Mouse (Mus musculus): Measurements from ENCODE around the gene Dvl2. TPM values are rescaled to one million over a fixed set of nuclear protein-coding genes. Genes with fewer than 3 reads are reported as not detected.

The Dvl2 gene
- polyA plus RNA-seq, 1 experiment: 60.1 TPM

GRCm38 (mm10) chr11:70030651-70031320 is 30.4 kb downstream of the Dvl2 start:
- Histone ChIP-seq H3K4me3 (ENCODE audit: low read depth, low read length) (no peak overlapping the region), H3K4me1 (ENCODE audit: control insufficient read depth, insufficient read depth, low read length) (peaks cover 5% of the 10 kb centered on the region), H3K27me3 (ENCODE audit: control insufficient read depth, insufficient read depth, low read length, poor library complexity, severe bottlenecking) (no peaks in the 10 kb centered on the region), H3K27ac (ENCODE audit: insufficient read depth, low read length) (no peak overlapping the region), H3K36me3 (ENCODE audit: control insufficient read depth, insufficient read depth, low read length, poor library complexity, severe bottlenecking) (no peaks in the 10 kb centered on the region), H3K9ac (ENCODE audit: low read depth, poor library complexity, severe bottlenecking) (no peak overlapping the region), H3K9me3 (replicated peaks; ENCODE audit: control insufficient read depth, insufficient read depth, low read length, poor library complexity, severe bottlenecking) (no peaks in the 10 kb centered on the region)
- no peak for TF ChIP-seq EP300 (IDR thresholded peaks at IDR 0.05; ENCODE audit: insufficient read depth, low read depth, low read length)
- TF ChIP-seq POLR2A (IDR thresholded peaks at IDR 0.05; ENCODE audit: insufficient read depth, low read length): no peak
- no peak for TF ChIP-seq CTCF (IDR thresholded peaks at IDR 0.05; ENCODE audit: low read depth, low read length)

- Histone ChIP-seq H3K9ac (ENCODE audit: low read depth, poor library complexity, severe bottlenecking) (no peak overlapping the region), H3K27me3 (ENCODE audit: control insufficient read depth, insufficient read depth, low read length, poor library complexity, severe bottlenecking) (no peaks in the 10 kb centered on the region), H3K36me3 (ENCODE audit: control insufficient read depth, insufficient read depth, low read length, poor library complexity, severe bottlenecking) (no peaks in the 10 kb centered on the region), H3K9me3 (replicated peaks; ENCODE audit: control insufficient read depth, insufficient read depth, low read length, poor library complexity, severe bottlenecking) (no peaks in the 10 kb centered on the region), H3K4me3 (ENCODE audit: low read depth, low read length) (no peak overlapping the region), H3K4me1 (ENCODE audit: control insufficient read depth, insufficient read depth, low read length) (peaks cover 2% of the 10 kb centered on the region), H3K27ac (ENCODE audit: insufficient read depth, low read length) (no peak overlapping the region)
- TF ChIP-seq EP300 (IDR thresholded peaks at IDR 0.05; ENCODE audit: insufficient read depth, low read depth, low read length): no peak
- no peak for TF ChIP-seq POLR2A (IDR thresholded peaks at IDR 0.05; ENCODE audit: insufficient read depth, low read length)
- TF ChIP-seq CTCF (IDR thresholded peaks at IDR 0.05; ENCODE audit: low read depth, low read length): no peak
Observed at GRCm38 (mm10) chr11:70031321-70031670, 30.9 kb downstream of the Dvl2 start.

- Histone ChIP-seq H3K27me3 (ENCODE audit: control insufficient read depth, insufficient read depth, low read length, poor library complexity, severe bottlenecking) (no peaks in the 10 kb centered on the region), H3K36me3 (ENCODE audit: control insufficient read depth, insufficient read depth, low read length, poor library complexity, severe bottlenecking) (no peaks in the 10 kb centered on the region), H3K9ac (ENCODE audit: low read depth, poor library complexity, severe bottlenecking) (no peak overlapping the region), H3K4me3 (ENCODE audit: low read depth, low read length) (no peak overlapping the region), H3K9me3 (replicated peaks; ENCODE audit: control insufficient read depth, insufficient read depth, low read length, poor library complexity, severe bottlenecking) (no peaks in the 10 kb centered on the region), H3K27ac (ENCODE audit: insufficient read depth, low read length) (no peak overlapping the region), H3K4me1 (ENCODE audit: control insufficient read depth, insufficient read depth, low read length) (no peaks in the 10 kb centered on the region)
- TF ChIP-seq CTCF (IDR thresholded peaks at IDR 0.05; ENCODE audit: low read depth, low read length) (no peak), POLR2A (IDR thresholded peaks at IDR 0.05; ENCODE audit: insufficient read depth, low read length) (no peak), EP300 (IDR thresholded peaks at IDR 0.05; ENCODE audit: insufficient read depth, low read depth, low read length) (no peak)
Observed at GRCm38 (mm10) chr11:70038174-70038573, 37.8 kb downstream of the Dvl2 start.

GRCm38 (mm10) chr11:70039631-70040030 is 39.2 kb downstream of the Dvl2 start:
- TF ChIP-seq CTCF (IDR thresholded peaks at IDR 0.05; ENCODE audit: low read depth, low read length) (no peak), POLR2A (IDR thresholded peaks at IDR 0.05; ENCODE audit: insufficient read depth, low read length) (no peak), EP300 (IDR thresholded peaks at IDR 0.05; ENCODE audit: insufficient read depth, low read depth, low read length) (no peak)
- no peaks in the 10 kb centered on the region for H3K36me3 ChIP-seq (ENCODE audit: control insufficient read depth, insufficient read depth, low read length, poor library complexity, severe bottlenecking)
- H3K4me3 ChIP-seq (ENCODE audit: low read depth, low read length): no peak overlapping the region
- H3K9me3 ChIP-seq (replicated peaks; ENCODE audit: control insufficient read depth, insufficient read depth, low read length, poor library complexity, severe bottlenecking): no peaks in the 10 kb centered on the region
- H3K27ac ChIP-seq (ENCODE audit: insufficient read depth, low read length): no peak overlapping the region
- H3K27me3 ChIP-seq (ENCODE audit: control insufficient read depth, insufficient read depth, low read length, poor library complexity, severe bottlenecking): no peaks in the 10 kb centered on the region
- no peak overlapping the region for H3K9ac ChIP-seq (ENCODE audit: low read depth, poor library complexity, severe bottlenecking)
- H3K4me1 ChIP-seq (ENCODE audit: control insufficient read depth, insufficient read depth, low read length): no peaks in the 10 kb centered on the region

GRCm38 (mm10) chr11:70040184-70040583 is 39.8 kb downstream of the Dvl2 start:
- H3K4me3 ChIP-seq (ENCODE audit: low read depth, low read length): no peak overlapping the region
- no peak for TF ChIP-seq POLR2A (IDR thresholded peaks at IDR 0.05; ENCODE audit: insufficient read depth, low read length)
- TF ChIP-seq EP300 (IDR thresholded peaks at IDR 0.05; ENCODE audit: insufficient read depth, low read depth, low read length): no peak
- no peak for TF ChIP-seq CTCF (IDR thresholded peaks at IDR 0.05; ENCODE audit: low read depth, low read length)
- no peaks in the 10 kb centered on the region for H3K27me3 ChIP-seq (ENCODE audit: control insufficient read depth, insufficient read depth, low read length, poor library complexity, severe bottlenecking)
- no peaks in the 10 kb centered on the region for H3K4me1 ChIP-seq (ENCODE audit: control insufficient read depth, insufficient read depth, low read length)
- H3K9ac ChIP-seq (ENCODE audit: low read depth, poor library complexity, severe bottlenecking): no peak overlapping the region
- H3K27ac ChIP-seq (ENCODE audit: insufficient read depth, low read length): no peak overlapping the region
- no peaks in the 10 kb centered on the region for H3K9me3 ChIP-seq (replicated peaks; ENCODE audit: control insufficient read depth, insufficient read depth, low read length, poor library complexity, severe bottlenecking)
- H3K36me3 ChIP-seq (ENCODE audit: control insufficient read depth, insufficient read depth, low read length, poor library complexity, severe bottlenecking): no peaks in the 10 kb centered on the region

GRCm38 (mm10) chr11:70042309-70043085 is 42.1 kb downstream of the Dvl2 start:
- Histone ChIP-seq H3K27me3 (ENCODE audit: control insufficient read depth, insufficient read depth, low read length, poor library complexity, severe bottlenecking) (no peaks in the 10 kb centered on the region), H3K36me3 (ENCODE audit: control insufficient read depth, insufficient read depth, low read length, poor library complexity, severe bottlenecking) (no peaks in the 10 kb centered on the region), H3K4me3 (ENCODE audit: low read depth, low read length) (no peak overlapping the region), H3K27ac (ENCODE audit: insufficient read depth, low read length) (no peak overlapping the region), H3K9me3 (replicated peaks; ENCODE audit: control insufficient read depth, insufficient read depth, low read length, poor library complexity, severe bottlenecking) (no peaks in the 10 kb centered on the region), H3K9ac (ENCODE audit: low read depth, poor library complexity, severe bottlenecking) (no peak overlapping the region), H3K4me1 (ENCODE audit: control insufficient read depth, insufficient read depth, low read length) (no peaks in the 10 kb centered on the region)
- TF ChIP-seq POLR2A (IDR thresholded peaks at IDR 0.05; ENCODE audit: insufficient read depth, low read length) (no peak), CTCF (IDR thresholded peaks at IDR 0.05; ENCODE audit: low read depth, low read length) (no peak), EP300 (IDR thresholded peaks at IDR 0.05; ENCODE audit: insufficient read depth, low read depth, low read length) (no peak)
